Mouse (Mus musculus) lung, embryonic 16.5 days (tissue): ENCODE data around the gene Ccdc6. TPM values are rescaled to one million over a fixed set of nuclear protein-coding genes. Genes with fewer than 3 reads are reported as not detected.

Experiments
- ATAC-seq: fragments of 200-750 bp; cut with Nextera tagmentation; 2 replicates; pipeline ENCODE4 v1.8.0; 2017; ENCODE audit warnings: low read depth, mild to moderate bottlenecking, moderate library complexity
- H3K27ac ChIP-seq: fragments of 300-500 bp; sonication (generic); 2 replicates; pipeline ENCODE4 v1.5.1; 2014; ENCODE audit warnings: mild to moderate bottlenecking, control low read depth, low read length
- H3K27me3 ChIP-seq: fragments of 300-500 bp; sonication (generic); 2 replicates; pipeline ENCODE4 v1.6.1; 2014; ENCODE audit warnings: low read depth, low read length, mixed read lengths; ENCODE audit not compliant: control insufficient read depth, insufficient read depth
- H3K36me3 ChIP-seq: fragments of 300-500 bp; sonication (generic); 2 replicates; pipeline ENCODE4 v1.6.1; 2014; ENCODE audit warnings: low read length; ENCODE audit not compliant: control insufficient read depth, insufficient read depth
- H3K4me1 ChIP-seq: fragments of 300-500 bp; sonication (generic); replicated peaks from 2 replicates; pipeline ENCODE4 v1.6.1; 2014; ENCODE audit warnings: low read length, mixed read lengths; ENCODE audit not compliant: control insufficient read depth, insufficient read depth
- H3K4me2 ChIP-seq: fragments of 300-500 bp; sonication (generic); 2 replicates; pipeline ENCODE4 v1.6.1; 2014; ENCODE audit warnings: low read depth, low read length, control low read depth
- H3K4me3 ChIP-seq: fragments of 300-500 bp; sonication (generic); 2 replicates; pipeline ENCODE4 v1.5.1; 2014; ENCODE audit warnings: mild to moderate bottlenecking, low read length, control low read depth
- H3K9ac ChIP-seq: fragments of 300-500 bp; sonication (generic); 2 replicates; pipeline ENCODE4 v1.6.1; 2014; ENCODE audit warnings: low read length, control low read depth
- H3K9me3 ChIP-seq: fragments of 300-500 bp; sonication (generic); 2 replicates; pipeline ENCODE4 v1.6.1; 2016; ENCODE audit warnings: low read length; ENCODE audit not compliant: control insufficient read depth
- WGBS: fragments of 180-500 bp; shearing (Covaris S2); extraction: QIAGEN DNeasy Blood & Tissue Kit; methylation state at CpG from one replicate; pipeline ENCODE4 v1.1.7; 2014; 5-methylcytosine and 5-hydroxymethylcytosine counted together
- polyA plus RNA-seq: library from polyadenylated mRNA; unstranded; fragments of >200 nt; fragmentation: Nextera tagmentation; extraction: Ambion mirVana; gene quantifications from 2 replicates; pipeline ENCODE4 v1.2.1, GENCODE M21; 2015

Ccdc6 gene
- polyA plus RNA-seq, 1 experiment from 2014 or later: 15.1 TPM

DNA sequence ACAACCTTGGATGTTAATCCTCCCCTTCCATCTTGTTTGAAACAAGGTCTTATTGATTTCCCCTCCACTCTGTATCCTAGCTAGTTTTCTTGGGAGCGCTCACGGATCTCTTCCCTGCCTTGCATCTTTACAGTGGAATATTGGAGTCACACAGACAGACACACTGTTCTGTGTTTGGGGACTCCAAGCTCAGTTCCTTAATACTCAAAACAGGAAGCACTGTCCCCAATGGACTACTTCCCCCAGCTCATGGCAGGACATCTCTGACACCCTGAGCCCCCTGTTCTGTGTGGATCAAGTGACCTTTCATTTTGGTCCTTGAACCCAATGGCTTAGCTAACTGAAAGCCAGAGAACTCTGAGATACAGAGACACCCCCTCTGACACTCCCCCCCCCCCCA lies 100.7 kb downstream of the Ccdc6 start:
- Histone ChIP-seq H3K27ac (no peak overlapping the region), H3K4me1 (peaks cover 5% of the 10 kb centered on the region; the same call in 1 of the 2 replicates), H3K4me2 (no peak overlapping the region), H3K9ac (no peak overlapping the region), H3K36me3 (no peaks in the 10 kb centered on the region), H3K27me3 (no peaks in the 10 kb centered on the region), H3K4me3 (no peak overlapping the region), H3K9me3 (no peaks in the 10 kb centered on the region)
- WGBS: 91% methylated on average over 2 of the region's 2 CpGs
- no peak for ATAC-seq

DNA sequence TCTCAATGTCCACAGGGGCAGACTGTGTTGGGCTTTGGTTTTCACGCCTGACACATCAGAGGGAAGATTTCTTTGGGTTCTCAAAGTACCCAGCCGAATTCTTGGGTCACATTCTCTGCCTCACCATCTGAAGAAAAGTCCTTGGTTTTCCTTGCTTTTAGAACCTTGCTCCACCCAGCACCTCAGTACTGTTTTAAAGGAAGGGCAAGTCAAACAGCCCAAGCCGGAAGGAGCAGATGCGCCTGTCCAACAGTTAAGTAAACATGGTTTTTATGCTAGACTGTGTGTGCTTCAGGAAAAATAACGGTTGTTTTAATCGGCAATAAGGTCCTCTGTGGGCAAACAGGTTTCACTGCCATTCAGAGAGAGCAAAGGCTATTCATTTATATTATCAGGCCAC lies 101.1 kb downstream of the Ccdc6 start:
- H3K27me3 ChIP-seq: no peaks in the 10 kb centered on the region
- no peaks in the 10 kb centered on the region for H3K36me3 ChIP-seq
- ATAC-seq: no peak
- WGBS: 35% methylated on average over 6 of the region's 6 CpGs
- H3K9me3 ChIP-seq: no peaks in the 10 kb centered on the region
- no peak overlapping the region for H3K4me2 ChIP-seq
- no peak overlapping the region for H3K27ac ChIP-seq
- H3K9ac ChIP-seq: no peak overlapping the region
- no peak overlapping the region for H3K4me3 ChIP-seq
- H3K4me1 ChIP-seq: peaks cover 5% of the 10 kb centered on the region; the same call in 1 of the 2 replicates

GRCm38 (mm10) chr10:70198951-70199463 lies 102.1 kb downstream of the Ccdc6 start:
- Histone ChIP-seq H3K9me3 (no peaks in the 10 kb centered on the region), H3K27ac (no peak overlapping the region), H3K4me1 (peaks cover 5% of the 10 kb centered on the region; the same call in 1 of the 2 replicates), H3K4me2 (no peak overlapping the region), H3K9ac (no peak overlapping the region), H3K27me3 (no peaks in the 10 kb centered on the region), H3K36me3 (no peaks in the 10 kb centered on the region), H3K4me3 (no peak overlapping the region)
- ATAC-seq: no peak
- 88% methylated on average over 7 of the region's 7 CpGs for WGBS

GRCm38 (mm10) chr10:70199466-70200210 lies 102.7 kb downstream of the Ccdc6 start:
- 81% methylated on average over 6 of the region's 6 CpGs for WGBS
- H3K9me3 ChIP-seq: no peaks in the 10 kb centered on the region
- H3K4me3 ChIP-seq: no peak overlapping the region
- H3K9ac ChIP-seq: no peak overlapping the region
- no peak for ATAC-seq
- no peaks in the 10 kb centered on the region for H3K27me3 ChIP-seq
- peaks cover 6% of the 10 kb centered on the region for H3K4me1 ChIP-seq
- H3K27ac ChIP-seq: no peak overlapping the region
- H3K4me2 ChIP-seq: no peak overlapping the region
- H3K36me3 ChIP-seq: no peaks in the 10 kb centered on the region

GRCm38 (mm10) chr10:70200889-70201500 lies 104.1 kb downstream of the Ccdc6 start:
- no peaks in the 10 kb centered on the region for H3K9me3 ChIP-seq
- no peak overlapping the region for H3K4me3 ChIP-seq
- ATAC-seq: no peak
- no peak overlapping the region for H3K27ac ChIP-seq
- no peaks in the 10 kb centered on the region for H3K36me3 ChIP-seq
- WGBS: 63% methylated on average over 12 of the region's 12 CpGs
- peaks cover 2% of the 10 kb centered on the region for H3K4me1 ChIP-seq
- no peak overlapping the region for H3K9ac ChIP-seq
- H3K27me3 ChIP-seq: no peaks in the 10 kb centered on the region
- no peak overlapping the region; the same call in 1 of the 2 replicates for H3K4me2 ChIP-seq

- no peaks in the 10 kb centered on the region for H3K27me3 ChIP-seq
- H3K4me2 ChIP-seq: peak within 1 kb of the TSS; percentile 7; the same call in 1 of the 2 replicates
- H3K36me3 ChIP-seq: no peaks in the 10 kb centered on the region
- peaks cover 2% of the 10 kb centered on the region; the same call in 1 of the 2 replicates for H3K4me1 ChIP-seq
- no peak within 1 kb of the TSS for H3K4me3 ChIP-seq
- ATAC-seq: peak; percentile 51; the same call in 1 of the 2 replicates
- H3K27ac ChIP-seq: no peak within 1 kb of the TSS
- WGBS: 41% methylated on average over 17 of the region's 17 CpGs
- no peaks in the 10 kb centered on the region for H3K9me3 ChIP-seq
- no peak within 1 kb of the TSS for H3K9ac ChIP-seq
Measured at GRCm38 (mm10) chr10:70204505-70205399, 107.8 kb downstream of the Ccdc6 start, which contains the start of gene Mrln. TSS of gene Mrln (plus strand) at chr10:70204664.

GRCm38 (mm10) chr10:70211281-70211680 lies 114.4 kb downstream of the Ccdc6 start:
- whole genome bisulfite sequencing: 73% methylated on average over 9 of the region's 9 CpGs
- H3K9ac ChIP-seq: no peak overlapping the region
- H3K36me3 ChIP-seq: no peaks in the 10 kb centered on the region
- no peak overlapping the region for H3K27ac ChIP-seq
- no peak overlapping the region for H3K4me3 ChIP-seq
- ATAC-seq: no peak
- H3K9me3 ChIP-seq: no peaks in the 10 kb centered on the region
- H3K4me2 ChIP-seq: no peak overlapping the region
- H3K4me1 ChIP-seq: no peaks in the 10 kb centered on the region
- H3K27me3 ChIP-seq: no peaks in the 10 kb centered on the region

- Histone ChIP-seq H3K4me1 (peaks cover 11% of the 10 kb centered on the region; the same call in 1 of the 2 replicates), H3K9me3 (no peaks in the 10 kb centered on the region), H3K4me3 (no peak overlapping the region), H3K27ac (no peak overlapping the region), H3K36me3 (no peaks in the 10 kb centered on the region), H3K9ac (no peak overlapping the region), H3K27me3 (no peaks in the 10 kb centered on the region), H3K4me2 (no peak overlapping the region)
- no peak for ATAC-seq
- 71% methylated on average over 5 of the region's 5 CpGs for WGBS
Measured at GRCm38 (mm10) chr10:70220971-70221370, 124.0 kb downstream of the Ccdc6 start.
